Mouse (Mus musculus): ENCODE measurements around the gene Ercc6. TPM values are rescaled to one million over a fixed set of nuclear protein-coding genes. Genes with fewer than 3 reads are reported as not detected.
A peak's percentile ranks its signal among the peaks of the same experiment; 100 is the strongest.

The Ercc6 gene
- total RNA-seq, 1 experiment from 2014 or later, result 23.0 TPM

- no peak for ATAC-seq (replicated peaks; ENCODE audit: insufficient number of reproducible peaks, low FRiP score, low TSS enrichment, poor library complexity, severe bottlenecking)
Measured at GRCm38 (mm10) chr14:32551854-32552253, 38.5 kb downstream of the Ercc6 start.

GRCm38 (mm10) chr14:32553198-32553903, 40.0 kb downstream of the Ercc6 start:
- ATAC-seq (replicated peaks; ENCODE audit: insufficient number of reproducible peaks, low FRiP score, low TSS enrichment, poor library complexity, severe bottlenecking), result no peak

GRCm38 (mm10) chr14:32554860-32555526, 41.7 kb downstream of the Ercc6 start:
- ATAC-seq (replicated peaks; ENCODE audit: insufficient number of reproducible peaks, low FRiP score, low TSS enrichment, poor library complexity, severe bottlenecking), result no peak

GRCm38 (mm10) chr14:32561428-32561827, 48.1 kb downstream of the Ercc6 start:
- no peak for ATAC-seq (replicated peaks; ENCODE audit: insufficient number of reproducible peaks, low FRiP score, low TSS enrichment, poor library complexity, severe bottlenecking)

GRCm38 (mm10) chr14:32563661-32564060, 50.3 kb downstream of the Ercc6 start:
- no peak for ATAC-seq (replicated peaks; ENCODE audit: insufficient number of reproducible peaks, low FRiP score, low TSS enrichment, poor library complexity, severe bottlenecking)

DNA sequence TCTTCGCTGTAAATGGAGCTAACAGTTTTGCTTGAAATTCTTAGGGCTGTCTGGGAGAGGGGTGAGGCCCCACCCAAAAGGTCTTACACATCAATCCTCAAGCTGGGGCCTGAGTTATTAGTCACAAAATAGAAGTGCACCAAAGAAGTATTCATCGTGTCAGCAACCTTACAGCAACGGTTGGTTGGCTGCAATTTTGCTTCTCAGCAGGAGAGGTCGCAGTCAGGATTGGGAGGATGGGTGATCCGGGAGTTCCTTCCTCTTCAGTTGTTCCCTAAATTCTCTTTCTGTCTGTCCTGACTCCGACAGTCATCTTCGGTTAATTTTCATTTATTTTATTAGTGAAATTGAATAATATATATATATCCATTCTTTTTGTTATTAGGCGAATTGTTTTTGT, 59.2 kb downstream of the Ercc6 start:
- no peak for ATAC-seq (replicated peaks; ENCODE audit: insufficient number of reproducible peaks, low FRiP score, low TSS enrichment, poor library complexity, severe bottlenecking)

DNA sequence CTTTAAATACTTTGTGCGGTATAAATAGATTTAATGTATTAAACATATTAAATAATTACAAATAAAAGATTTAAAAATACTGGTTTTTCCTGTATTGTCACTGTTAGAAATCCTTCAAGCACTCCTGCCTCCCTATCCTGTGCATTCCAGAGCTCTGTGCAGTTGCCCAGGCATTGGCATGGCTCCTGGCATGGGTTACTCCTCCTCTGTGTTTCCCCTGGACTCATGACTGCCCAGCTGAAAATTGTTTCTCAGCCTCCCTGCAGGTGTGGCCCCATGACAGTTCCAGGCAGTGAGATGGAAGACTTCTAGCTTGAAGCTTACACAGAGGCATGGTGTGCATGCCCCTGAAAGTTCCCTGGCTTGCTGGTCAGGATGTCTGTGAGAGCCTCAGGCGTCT, 65.1 kb downstream of the Ercc6 start:
- no peak for ATAC-seq (replicated peaks; ENCODE audit: insufficient number of reproducible peaks, low FRiP score, low TSS enrichment, poor library complexity, severe bottlenecking)

DNA sequence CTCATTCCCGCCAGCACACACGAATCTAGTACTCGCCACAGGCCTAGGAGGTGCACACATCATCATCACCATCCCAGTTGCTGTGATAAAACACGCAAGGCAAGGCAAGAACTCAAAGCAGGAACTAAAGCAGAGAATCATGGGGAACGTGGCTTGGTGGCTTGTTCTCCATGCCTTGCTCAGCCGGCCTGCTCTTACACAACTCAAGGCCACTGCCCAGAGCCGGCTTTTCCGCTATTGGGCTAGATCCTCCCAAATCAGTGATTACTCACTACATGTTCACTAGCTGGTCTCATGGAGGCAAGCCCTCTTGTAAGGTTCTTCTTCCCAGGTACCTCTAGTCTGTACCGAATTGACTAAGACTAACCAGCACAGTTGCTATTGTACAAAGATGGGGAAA, 70.4 kb downstream of the Ercc6 start:
- ATAC-seq (replicated peaks; ENCODE audit: insufficient number of reproducible peaks, low FRiP score, low TSS enrichment, poor library complexity, severe bottlenecking), result no peak

DNA sequence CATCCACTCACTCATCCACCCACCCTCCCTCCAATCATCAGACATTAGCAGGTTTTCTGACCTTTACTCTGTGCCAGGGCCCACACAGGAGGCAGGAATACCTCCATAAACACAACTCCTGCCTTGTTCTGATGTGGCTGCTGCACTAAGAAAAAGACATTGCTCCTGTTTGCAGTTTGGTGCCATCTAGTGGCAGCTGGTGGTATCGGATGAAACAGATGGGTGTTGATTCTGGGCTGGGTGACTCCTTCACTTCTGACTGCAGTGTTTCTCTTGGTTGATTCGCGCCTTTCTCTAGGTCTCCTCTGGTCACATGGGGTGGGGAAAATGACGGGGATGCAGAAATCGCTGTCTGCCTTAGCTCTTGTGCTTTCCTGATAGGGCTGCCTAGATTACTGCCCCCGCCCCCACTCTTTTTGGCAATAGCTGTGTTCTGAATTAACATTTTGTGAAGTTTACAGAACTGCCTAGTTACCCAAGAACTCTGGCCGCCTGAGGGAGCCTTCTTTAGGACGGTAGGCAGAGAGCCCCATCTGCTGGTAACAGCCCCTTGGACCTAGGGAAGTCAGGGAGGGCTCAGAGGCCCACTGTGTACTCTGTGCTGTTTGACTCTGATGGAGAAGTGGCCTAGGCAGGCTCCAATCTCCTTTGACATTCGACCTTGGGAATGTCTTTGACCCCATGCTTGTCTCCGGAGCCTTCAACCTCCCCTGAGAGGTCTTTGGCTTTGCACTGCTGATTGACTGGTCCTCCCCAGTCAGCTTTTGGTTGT, 73.9 kb downstream of the Ercc6 start:
- ATAC-seq (replicated peaks; ENCODE audit: insufficient number of reproducible peaks, low FRiP score, low TSS enrichment, poor library complexity, severe bottlenecking), result peak; percentile 49; the same call in 1 of the 2 replicates

- no peak for ATAC-seq (replicated peaks; ENCODE audit: insufficient number of reproducible peaks, low FRiP score, low TSS enrichment, poor library complexity, severe bottlenecking)
Measured at GRCm38 (mm10) chr14:32590377-32590776, 77.1 kb downstream of the Ercc6 start.

- no peak for ATAC-seq (replicated peaks; ENCODE audit: insufficient number of reproducible peaks, low FRiP score, low TSS enrichment, poor library complexity, severe bottlenecking)
Measured at GRCm38 (mm10) chr14:32597232-32598231, 84.2 kb downstream of the Ercc6 start.

DNA sequence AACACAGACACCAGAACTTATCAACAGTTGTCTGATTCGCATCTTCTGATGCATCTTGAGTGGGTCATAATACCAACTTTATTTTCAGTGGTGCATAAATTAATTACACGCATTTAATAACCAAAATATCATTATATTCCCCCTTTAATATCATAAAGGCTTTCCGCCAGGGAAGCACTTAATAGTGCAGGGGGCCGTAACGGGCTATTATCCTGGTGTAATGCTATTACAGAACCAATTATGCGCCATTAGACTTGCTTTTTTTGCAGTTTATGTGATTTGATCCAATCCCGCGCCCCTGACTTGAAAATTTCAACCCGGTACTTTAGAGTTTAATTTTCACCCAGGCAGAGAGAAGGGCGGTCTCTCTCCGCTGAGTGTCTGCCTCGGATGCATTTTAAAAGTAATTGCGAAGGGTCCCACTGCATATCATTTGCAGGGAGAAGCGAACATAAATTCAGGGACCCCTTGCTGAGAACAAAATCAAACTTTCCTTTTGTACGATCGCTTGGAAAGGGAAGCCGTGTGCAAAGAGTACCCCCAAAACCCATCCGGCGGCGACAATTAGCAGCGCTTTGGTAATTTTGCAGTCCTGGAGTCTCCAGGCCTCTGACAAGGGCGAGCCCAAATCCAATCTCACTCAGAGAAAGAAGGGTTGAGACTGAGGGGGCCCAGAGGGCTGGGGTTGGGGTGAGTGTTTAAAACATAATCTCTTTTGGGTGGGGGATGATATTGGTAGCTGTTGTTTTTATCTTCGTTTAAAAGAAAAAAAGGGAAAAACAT, 85.3 kb downstream of the Ercc6 start:
- ATAC-seq (replicated peaks; ENCODE audit: insufficient number of reproducible peaks, low FRiP score, low TSS enrichment, poor library complexity, severe bottlenecking), result no peak

DNA sequence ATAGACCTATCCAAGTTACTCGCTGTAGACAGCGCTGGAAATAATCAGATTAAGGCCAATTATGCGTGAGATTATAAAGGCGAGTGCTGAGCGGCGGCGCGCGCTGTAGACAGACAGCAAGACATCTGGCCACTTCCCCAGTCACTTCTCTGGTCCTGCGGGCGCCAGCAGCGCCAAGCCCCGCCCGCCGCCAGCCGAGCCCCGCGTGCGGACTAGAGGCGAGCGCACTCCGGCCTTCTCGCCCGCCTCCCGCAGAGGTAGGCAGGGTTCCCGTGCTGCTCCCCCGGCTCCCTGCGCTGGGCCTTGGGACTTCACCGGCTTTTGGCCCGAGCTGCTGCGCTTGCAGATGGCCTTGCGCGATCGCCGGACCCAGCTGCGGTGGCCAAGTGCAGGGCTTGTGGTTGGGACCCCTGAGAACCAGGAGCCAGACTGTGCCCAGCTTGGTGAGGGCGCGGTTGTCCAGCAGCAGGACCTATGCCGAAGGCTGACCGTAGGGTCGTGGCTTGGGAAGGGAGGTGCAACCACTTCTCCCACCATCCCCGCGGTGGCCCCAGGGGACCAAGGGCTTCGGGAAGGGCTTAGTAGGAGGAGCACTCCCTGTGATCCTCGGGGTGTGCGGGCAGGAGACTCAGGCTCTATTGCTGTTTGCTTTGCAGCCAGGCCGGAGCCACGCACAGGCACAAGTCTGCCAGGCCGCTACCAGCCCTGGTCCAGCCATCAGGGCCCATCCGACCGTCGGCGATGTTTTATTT, 86.1 kb downstream of the Ercc6 start, which contains the start of gene Prrxl1:
TSS of gene Prrxl1 (plus strand) at position 118 of the 752 bp plus-strand sequence.
- ATAC-seq (replicated peaks; ENCODE audit: insufficient number of reproducible peaks, low FRiP score, low TSS enrichment, poor library complexity, severe bottlenecking), result no peak

DNA sequence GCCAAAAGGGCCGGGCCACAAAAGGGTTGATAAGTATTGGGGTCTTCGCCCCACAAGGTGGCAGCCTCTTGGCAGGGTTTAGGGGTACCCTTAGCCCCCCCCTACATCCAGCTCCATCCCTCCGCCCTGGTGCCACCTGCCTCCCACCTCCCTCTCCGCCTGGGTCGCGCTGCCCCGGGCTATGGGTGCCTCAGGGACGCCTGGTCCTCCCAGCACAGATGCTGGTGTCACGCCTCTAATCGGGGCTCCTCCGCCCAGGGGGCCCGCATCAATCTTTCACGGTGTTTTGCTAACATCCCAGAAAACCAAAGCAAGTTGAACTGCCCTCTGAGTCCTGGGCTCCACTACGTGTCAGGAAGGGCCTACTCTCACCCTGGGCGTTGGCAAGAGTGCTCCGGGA, 86.8 kb downstream of the Ercc6 start:
- ATAC-seq (replicated peaks; ENCODE audit: insufficient number of reproducible peaks, low FRiP score, low TSS enrichment, poor library complexity, severe bottlenecking), result no peak

DNA sequence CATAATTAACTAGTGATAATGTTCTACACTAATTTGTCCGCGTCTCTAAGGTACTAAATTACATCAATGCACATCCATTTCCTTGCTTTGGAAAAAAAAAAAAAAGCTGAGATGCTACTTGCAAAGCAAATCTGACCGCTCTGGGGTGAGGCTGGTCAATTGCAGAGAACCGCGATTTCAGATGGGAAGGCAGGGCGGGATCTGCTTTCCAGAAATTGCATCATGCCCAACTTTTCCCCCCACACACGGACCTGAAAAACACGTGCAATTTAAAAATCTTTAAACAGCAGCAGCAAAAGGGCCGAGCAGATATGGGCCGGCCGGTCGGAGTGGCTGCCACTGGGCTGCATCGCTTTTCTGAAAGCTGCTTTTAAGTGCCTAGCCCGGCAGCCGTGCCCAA, 92.2 kb downstream of the Ercc6 start:
- ATAC-seq (replicated peaks; ENCODE audit: insufficient number of reproducible peaks, low FRiP score, low TSS enrichment, poor library complexity, severe bottlenecking), result no peak

GRCm38 (mm10) chr14:32606316-32606715, 93.0 kb downstream of the Ercc6 start:
- no peak for ATAC-seq (replicated peaks; ENCODE audit: insufficient number of reproducible peaks, low FRiP score, low TSS enrichment, poor library complexity, severe bottlenecking)

DNA sequence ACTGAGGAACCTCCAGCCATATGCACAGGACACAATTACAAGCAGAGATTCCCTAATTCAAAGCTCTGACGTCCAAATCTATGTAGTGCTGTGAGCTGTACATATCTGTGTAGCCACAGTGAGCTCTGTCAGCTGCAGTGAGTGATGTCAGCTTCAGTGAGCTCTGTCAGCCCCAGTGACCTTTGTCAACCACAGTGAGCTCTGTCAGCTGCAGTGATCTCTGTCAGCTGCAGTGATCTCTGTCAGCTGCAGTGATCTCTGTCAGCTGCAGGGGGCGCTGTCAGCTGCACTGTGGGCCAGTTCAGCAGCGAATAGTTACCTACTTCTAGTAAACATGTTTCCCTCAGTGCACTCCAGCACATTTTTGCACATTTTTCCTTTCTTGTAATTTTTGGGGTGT, 96.1 kb downstream of the Ercc6 start:
- no peak for ATAC-seq (replicated peaks; ENCODE audit: insufficient number of reproducible peaks, low FRiP score, low TSS enrichment, poor library complexity, severe bottlenecking)

Measured in monocyte, adult 5-6 weeks (primary cell).